Mouse (Mus musculus): ENCODE data around the gene Atp6v1g2. TPM values are rescaled to one million over a fixed set of nuclear protein-coding genes. Genes with fewer than 3 reads are reported as not detected.

The Atp6v1g2 gene
- polyA plus RNA-seq, 1 experiment from 2014 or later: 3.0 TPM

GRCm38 (mm10) chr17:35242015-35242941 lies 8.8 kb downstream of the Atp6v1g2 start:
- peak overlapping the region; percentile 100 for H3K27ac ChIP-seq (replicated peaks)
- H3K9me3 ChIP-seq (ENCODE audit: control insufficient read depth, low read length): no peaks in the 10 kb centered on the region
- TF ChIP-seq EP300 (optimal IDR thresholded peaks at IDR 0.05): no peak
- peak; percentile 28; the same call in 1 of the 2 replicates for TF ChIP-seq CTCF (IDR thresholded peaks at IDR 0.05; ENCODE audit: low read depth)
- H3K4me2 ChIP-seq (replicated peaks; ENCODE audit: low read depth): peak overlapping the region; percentile 83
- ATAC-seq (ENCODE audit: low FRiP score, low TSS enrichment) (peak; percentile 53), DNase-seq (ENCODE audit: low spot score) (peak; percentile 64)
- H3K27me3 ChIP-seq (ENCODE audit: control insufficient read depth, insufficient read depth, low read length): no peaks in the 10 kb centered on the region
- WGBS: under 1% methylated on average over 55 of the region's 55 CpGs
- peaks cover 23% of the 10 kb centered on the region for H3K36me3 ChIP-seq (ENCODE audit: control insufficient read depth, insufficient read depth, low read length)
- H3K4me3 ChIP-seq (ENCODE audit: low read depth, low read length): peak overlapping the region; percentile 82
- H3K9ac ChIP-seq (ENCODE audit: low read length): peak overlapping the region; percentile 98
- H3K4me1 ChIP-seq (replicated peaks; ENCODE audit: control insufficient read depth, insufficient read depth): peaks cover 7% of the 10 kb centered on the region

- peak; percentile 54 for TF ChIP-seq CTCF (IDR thresholded peaks at IDR 0.05; ENCODE audit: low read depth)
- TF ChIP-seq EP300 (optimal IDR thresholded peaks at IDR 0.05): no peak
- ATAC-seq (ENCODE audit: low FRiP score, low TSS enrichment) (no peak), DNase-seq (ENCODE audit: low spot score) (peak; percentile 55)
- under 1% methylated on average over 16 of the region's 16 CpGs for WGBS
- Histone ChIP-seq H3K9me3 (ENCODE audit: control insufficient read depth, low read length) (no peaks in the 10 kb centered on the region), H3K27ac (replicated peaks) (peak overlapping the region; percentile 100), H3K4me1 (replicated peaks; ENCODE audit: control insufficient read depth, insufficient read depth) (peaks cover 7% of the 10 kb centered on the region), H3K4me2 (replicated peaks; ENCODE audit: low read depth) (peak overlapping the region; percentile 83), H3K4me3 (ENCODE audit: low read depth, low read length) (peak overlapping the region; percentile 82), H3K9ac (ENCODE audit: low read length) (peak overlapping the region; percentile 98), H3K27me3 (ENCODE audit: control insufficient read depth, insufficient read depth, low read length) (no peaks in the 10 kb centered on the region), H3K36me3 (ENCODE audit: control insufficient read depth, insufficient read depth, low read length) (peaks cover 26% of the 10 kb centered on the region)
Measured at GRCm38 (mm10) chr17:35243086-35243485, 9.6 kb downstream of the Atp6v1g2 start.

- Histone ChIP-seq H3K9ac (ENCODE audit: low read length) (no peak overlapping the region), H3K4me2 (replicated peaks; ENCODE audit: low read depth) (no peak overlapping the region)
Measured at GRCm38 (mm10) chr17:35244999-35245398, 11.5 kb downstream of the Atp6v1g2 start.

GRCm38 (mm10) chr17:35245731-35246623 lies 12.5 kb downstream of the Atp6v1g2 start:
- Histone ChIP-seq H3K4me3 (ENCODE audit: low read depth, low read length) (no peak overlapping the region), H3K9me3 (ENCODE audit: control insufficient read depth, low read length) (no peaks in the 10 kb centered on the region), H3K27ac (replicated peaks) (no peak overlapping the region), H3K9ac (ENCODE audit: low read length) (no peak overlapping the region), H3K4me2 (replicated peaks; ENCODE audit: low read depth) (no peak overlapping the region), H3K36me3 (ENCODE audit: control insufficient read depth, insufficient read depth, low read length) (peaks cover 46% of the 10 kb centered on the region), H3K27me3 (ENCODE audit: control insufficient read depth, insufficient read depth, low read length) (no peaks in the 10 kb centered on the region), H3K4me1 (replicated peaks; ENCODE audit: control insufficient read depth, insufficient read depth) (peaks cover 4% of the 10 kb centered on the region)
- no peak for ATAC-seq (ENCODE audit: low FRiP score, low TSS enrichment)
- 71% methylated on average over 15 of the region's 15 CpGs for WGBS
- no peak for DNase-seq (ENCODE audit: low spot score)
- TF ChIP-seq EP300 (optimal IDR thresholded peaks at IDR 0.05): no peak
- TF ChIP-seq CTCF (IDR thresholded peaks at IDR 0.05; ENCODE audit: low read depth): peak; percentile 68

More at GRCm38 (mm10) chr17:35244999-35245398, 11.5 kb downstream of the Atp6v1g2 start:
- no peak overlapping the region for H3K4me3 ChIP-seq (ENCODE audit: low read depth, low read length)
- H3K9me3 ChIP-seq (ENCODE audit: control insufficient read depth, low read length): no peaks in the 10 kb centered on the region
- ATAC-seq (ENCODE audit: low FRiP score, low TSS enrichment) (no peak), DNase-seq (ENCODE audit: low spot score) (no peak)
- H3K36me3 ChIP-seq (ENCODE audit: control insufficient read depth, insufficient read depth, low read length): peaks cover 42% of the 10 kb centered on the region
- no peak for TF ChIP-seq CTCF (IDR thresholded peaks at IDR 0.05; ENCODE audit: low read depth)
- no peak for TF ChIP-seq EP300 (optimal IDR thresholded peaks at IDR 0.05)
- peaks cover 7% of the 10 kb centered on the region for H3K4me1 ChIP-seq (replicated peaks; ENCODE audit: control insufficient read depth, insufficient read depth)
- WGBS: 73% methylated on average over 2 of the region's 2 CpGs
- no peaks in the 10 kb centered on the region for H3K27me3 ChIP-seq (ENCODE audit: control insufficient read depth, insufficient read depth, low read length)
- H3K27ac ChIP-seq (replicated peaks): no peak overlapping the region

GRCm38 (mm10) chr17:35247144-35247543 lies 13.7 kb downstream of the Atp6v1g2 start:
- Histone ChIP-seq H3K27ac (replicated peaks) (no peak overlapping the region), H3K36me3 (ENCODE audit: control insufficient read depth, insufficient read depth, low read length) (peaks cover 51% of the 10 kb centered on the region), H3K9me3 (ENCODE audit: control insufficient read depth, low read length) (no peaks in the 10 kb centered on the region), H3K4me2 (replicated peaks; ENCODE audit: low read depth) (no peak overlapping the region), H3K9ac (ENCODE audit: low read length) (no peak overlapping the region), H3K27me3 (ENCODE audit: control insufficient read depth, insufficient read depth, low read length) (no peaks in the 10 kb centered on the region), H3K4me3 (ENCODE audit: low read depth, low read length) (no peak overlapping the region), H3K4me1 (replicated peaks; ENCODE audit: control insufficient read depth, insufficient read depth) (peaks cover 4% of the 10 kb centered on the region; the same call in 1 of the 2 replicates)
- ATAC-seq (ENCODE audit: low FRiP score, low TSS enrichment) (no peak), DNase-seq (ENCODE audit: low spot score) (no peak)
- 75% methylated on average over 7 of the region's 7 CpGs for WGBS
- TF ChIP-seq EP300 (optimal IDR thresholded peaks at IDR 0.05) (no peak), CTCF (IDR thresholded peaks at IDR 0.05; ENCODE audit: low read depth) (no peak)

Data from stomach, postnatal 0 days (tissue).